Mouse (Mus musculus) cerebellum, adult 9-10 months (tissue): ENCODE results near the gene Slc25a44.

Experiments used
- DNase-seq: peaks from one replicate; pipeline ENCODE4 v3.0.0; 2022

Gene Slc25a44

DNA sequence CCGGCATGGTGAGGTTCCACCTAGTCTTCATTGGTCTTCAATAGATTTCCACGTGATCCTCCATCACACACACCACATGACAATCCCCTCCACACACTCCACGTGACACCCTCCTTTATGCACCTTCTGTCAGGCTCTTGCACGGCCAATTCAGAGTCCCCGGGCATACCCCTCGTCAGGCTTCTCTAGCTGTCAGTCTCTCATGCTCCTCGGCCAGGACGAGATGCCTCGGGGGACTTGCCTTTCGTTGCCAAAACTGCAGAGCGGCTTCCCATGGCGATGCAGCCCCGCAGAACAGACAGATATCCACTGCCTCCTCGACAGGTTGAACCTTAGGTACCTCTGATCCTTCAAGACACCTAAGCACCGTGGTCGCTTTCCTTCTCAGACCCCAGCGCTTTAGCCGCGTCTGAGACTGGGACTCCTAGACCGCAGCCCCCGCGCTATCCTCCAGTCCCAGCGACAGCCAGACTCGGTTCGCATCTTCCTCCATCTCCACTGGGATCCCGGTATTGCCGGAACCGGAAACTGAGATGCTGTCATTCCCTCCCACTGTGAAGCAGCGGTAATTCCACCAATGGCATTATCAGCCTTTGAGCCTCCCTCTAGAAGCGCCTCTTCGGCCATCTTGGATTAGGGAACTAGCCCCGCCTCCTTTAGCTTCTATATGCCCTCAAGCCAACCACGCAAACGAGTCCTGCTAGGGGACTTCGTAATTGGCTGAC, at the start of gene Slc25a44:
TSS of gene Slc25a44 (minus strand) at position 535 of the 725 bp plus-strand sequence.
- peak; percentile 99 for DNase-seq

- DNase-seq: no peak
These were observed 48.6 kb upstream of the Slc25a44 start for GRCm38 (mm10) chr3:88473571-88473970.

DNA sequence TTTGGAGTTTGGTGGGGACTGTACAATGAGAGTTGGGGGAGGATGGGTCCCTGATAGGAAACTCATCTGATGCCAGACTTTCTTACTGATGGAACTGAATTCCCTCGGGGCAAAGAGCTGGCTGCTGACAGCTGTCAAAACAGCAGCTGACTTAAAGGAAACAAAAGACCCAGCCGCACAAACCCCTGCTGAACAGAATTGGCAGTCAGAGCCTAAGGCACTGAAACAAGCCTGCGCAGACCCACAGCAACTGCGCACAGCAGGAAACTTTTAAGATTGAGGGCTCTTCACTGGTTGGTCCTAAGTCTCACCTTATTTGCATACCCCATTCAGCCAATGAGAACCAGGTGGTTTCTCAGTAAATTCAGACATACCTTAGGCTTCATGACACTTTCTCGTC, 48.1 kb upstream of the Slc25a44 start:
- no peak for DNase-seq

DNA sequence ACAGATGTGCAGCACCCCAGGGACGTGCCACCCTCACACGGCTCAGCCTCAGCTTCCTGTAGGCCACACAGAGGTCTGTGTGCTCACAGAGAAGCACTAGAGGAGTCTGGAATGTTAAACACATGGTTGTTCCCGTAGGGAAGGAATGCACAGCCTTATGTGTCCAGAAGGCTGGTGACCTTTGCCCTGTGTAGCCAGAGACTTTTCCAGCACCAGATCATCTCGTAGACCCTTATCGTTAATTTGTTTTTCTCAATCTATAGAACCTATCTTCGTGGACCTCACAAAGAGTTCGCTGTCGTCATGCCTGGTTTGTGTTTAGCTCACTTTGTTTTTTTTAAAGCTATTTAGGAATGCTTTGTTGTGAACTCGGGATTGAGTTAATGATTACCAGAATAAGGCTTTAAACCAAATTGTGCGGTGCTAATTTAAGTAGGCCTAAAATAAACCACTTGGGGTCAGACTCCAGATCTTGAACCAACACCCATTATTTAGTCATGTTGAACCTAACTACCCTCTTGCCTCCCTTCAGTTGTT, 46.1 kb upstream of the Slc25a44 start:
- no peak for DNase-seq

DNA sequence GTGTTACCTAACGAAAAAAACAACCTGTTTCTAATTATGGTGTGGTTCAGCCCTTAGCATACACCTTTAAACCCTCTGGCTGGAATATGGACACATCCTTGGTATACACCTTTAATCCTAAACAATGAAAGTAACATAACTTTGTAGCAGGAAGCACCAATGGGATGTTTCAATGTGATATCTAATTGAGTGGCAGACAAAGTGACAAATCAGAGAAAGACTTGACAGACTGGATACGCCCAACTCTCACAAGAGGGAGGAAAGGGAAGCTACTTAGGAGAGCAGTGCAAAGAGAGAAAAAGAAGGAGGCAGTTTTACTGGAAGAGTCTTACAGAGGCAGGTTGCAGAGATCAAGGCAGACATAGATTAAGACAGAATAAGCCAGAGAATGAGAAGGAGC, 44.5 kb upstream of the Slc25a44 start:
- no peak for DNase-seq

DNA sequence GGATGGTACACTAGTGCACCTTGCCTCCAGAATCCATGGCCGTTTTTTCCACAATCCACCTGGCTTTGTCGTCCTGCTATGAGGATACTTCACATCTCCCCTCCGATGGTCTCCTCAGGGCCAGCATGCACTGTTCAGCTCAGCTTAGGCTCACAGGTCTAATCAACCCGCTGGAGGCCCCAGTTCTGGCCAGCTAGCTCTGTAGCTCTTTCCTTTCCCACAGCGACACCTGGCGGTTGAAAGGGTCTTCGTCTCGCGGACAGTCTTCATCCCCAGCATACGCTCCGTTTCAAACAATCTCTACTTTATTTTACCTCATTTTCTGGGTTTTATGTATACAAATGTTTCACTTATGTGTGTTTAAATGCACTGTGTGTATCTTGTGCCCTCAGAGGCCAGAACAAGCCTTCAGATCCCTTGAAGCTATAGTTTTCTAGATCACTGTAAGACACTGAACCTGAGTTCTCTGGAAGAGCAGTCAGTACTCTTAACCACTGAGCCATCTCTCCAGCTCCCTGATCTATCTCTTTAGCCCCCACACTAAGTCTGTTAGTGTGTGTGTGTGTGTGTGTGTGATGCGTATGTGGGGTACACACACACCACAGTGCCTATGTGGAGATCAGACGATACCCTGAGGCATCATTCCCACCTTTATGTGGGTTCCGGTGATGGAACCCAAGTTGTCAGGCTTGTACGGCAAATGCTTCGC, 42.3 kb upstream of the Slc25a44 start:
- peak; percentile 90 for DNase-seq

GRCm38 (mm10) chr3:88465127-88465526, 40.2 kb upstream of the Slc25a44 start:
- DNase-seq: no peak

DNA sequence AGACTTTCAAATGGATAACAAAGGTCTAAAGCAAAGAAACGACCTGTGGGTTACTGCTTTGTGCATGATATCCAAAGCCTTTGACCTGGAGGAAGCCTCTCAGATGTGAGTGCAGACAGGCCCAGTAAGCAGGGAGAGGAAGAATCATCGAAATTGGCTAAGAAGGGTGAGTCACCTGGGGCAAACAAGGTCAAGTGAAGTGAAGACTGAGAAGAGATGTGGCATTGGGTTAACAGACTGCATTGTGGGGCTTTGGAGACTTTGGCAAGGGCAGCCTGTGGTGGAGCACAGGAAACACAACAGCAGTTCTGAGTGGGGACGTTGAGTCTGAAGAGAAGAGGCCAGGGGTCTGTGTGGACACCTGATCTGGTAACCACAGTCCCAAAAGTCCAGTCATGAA, 39.5 kb upstream of the Slc25a44 start:
- DNase-seq: no peak

DNA sequence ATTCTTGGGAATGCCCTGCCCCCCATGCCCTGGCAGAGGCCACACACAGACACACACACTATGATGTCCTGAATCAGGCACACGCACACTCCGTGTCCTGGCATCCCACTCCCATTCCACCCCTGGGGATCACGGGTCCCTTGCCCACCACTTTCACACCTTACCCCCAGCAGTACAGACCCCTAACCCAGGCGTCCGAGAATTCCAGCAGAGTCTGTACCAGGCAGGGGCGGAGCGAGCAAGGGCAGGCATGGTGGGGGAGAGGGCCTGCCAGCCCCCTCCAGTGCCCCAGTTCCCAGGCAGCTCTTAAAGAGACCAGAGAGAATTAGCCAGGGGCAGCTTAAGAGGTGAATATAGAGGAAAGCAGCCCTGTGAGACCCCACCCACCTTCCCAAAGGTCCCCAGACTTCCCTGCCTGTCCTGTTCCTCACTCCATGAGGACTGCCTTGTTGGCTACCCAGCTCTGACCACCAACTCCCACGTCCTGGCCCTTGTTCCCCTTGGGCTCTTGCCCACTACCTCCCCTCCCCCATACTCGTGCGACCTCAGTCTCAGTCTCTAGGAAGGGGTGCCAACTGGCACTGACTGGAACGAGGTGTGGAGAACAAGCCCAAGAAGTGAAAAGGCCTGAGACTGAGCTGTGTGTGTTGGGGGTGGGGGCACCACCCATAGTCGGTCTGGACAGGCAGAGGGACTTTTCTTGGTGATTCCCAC, 36.2 kb upstream of the Slc25a44 start, which contains the start of gene Sema4a:
TSS of gene Sema4a (minus strand) at position 200 of the 714 bp plus-strand sequence.
- DNase-seq: no peak

GRCm38 (mm10) chr3:88460029-88460428, 35.1 kb upstream of the Slc25a44 start:
- no peak for DNase-seq

- DNase-seq: no peak
These were observed 33.9 kb upstream of the Slc25a44 start for GRCm38 (mm10) chr3:88458778-88459219.

DNA sequence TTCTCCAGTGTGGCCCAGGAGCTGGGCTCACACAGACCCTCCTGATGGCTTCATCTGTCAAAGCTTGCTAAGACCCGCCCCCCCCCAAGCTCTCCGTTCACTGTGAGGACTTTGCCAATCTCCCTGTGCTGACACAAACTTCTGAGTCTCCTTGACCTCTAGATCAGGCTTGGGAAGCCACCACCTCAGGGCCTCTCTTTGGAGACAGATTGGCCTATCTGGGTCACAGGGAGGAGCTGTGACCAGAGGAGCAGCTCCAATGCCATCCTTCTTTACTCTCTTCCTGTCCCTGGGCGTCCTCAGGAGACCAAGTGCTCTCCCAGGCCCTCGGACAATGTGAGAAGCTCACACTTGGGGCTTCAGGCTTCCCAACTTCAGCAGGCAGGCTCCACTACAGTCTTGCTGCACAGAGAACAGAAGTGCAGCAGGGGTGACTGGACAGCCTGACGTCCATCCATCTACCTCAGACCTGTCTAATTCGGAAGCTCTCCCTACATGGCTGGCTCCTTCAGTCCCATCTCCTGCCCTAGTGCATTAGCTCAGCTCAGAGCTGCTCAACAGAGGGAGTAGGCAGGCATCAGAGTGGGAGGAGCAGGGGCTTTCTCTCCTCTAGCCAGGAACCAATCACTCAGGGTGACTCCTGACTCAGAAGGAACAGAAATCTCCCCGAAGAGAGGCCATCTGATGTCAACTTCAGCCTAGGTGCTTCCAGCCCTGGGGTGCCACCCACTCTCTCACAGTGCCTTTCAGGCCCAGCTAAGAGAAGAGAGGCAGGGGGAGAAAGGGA, 32.0 kb upstream of the Slc25a44 start:
- DNase-seq: no peak

- DNase-seq: no peak
These were observed 31.4 kb upstream of the Slc25a44 start for GRCm38 (mm10) chr3:88456313-88456712.

GRCm38 (mm10) chr3:88455588-88456264, 30.8 kb upstream of the Slc25a44 start:
- no peak for DNase-seq

DNA sequence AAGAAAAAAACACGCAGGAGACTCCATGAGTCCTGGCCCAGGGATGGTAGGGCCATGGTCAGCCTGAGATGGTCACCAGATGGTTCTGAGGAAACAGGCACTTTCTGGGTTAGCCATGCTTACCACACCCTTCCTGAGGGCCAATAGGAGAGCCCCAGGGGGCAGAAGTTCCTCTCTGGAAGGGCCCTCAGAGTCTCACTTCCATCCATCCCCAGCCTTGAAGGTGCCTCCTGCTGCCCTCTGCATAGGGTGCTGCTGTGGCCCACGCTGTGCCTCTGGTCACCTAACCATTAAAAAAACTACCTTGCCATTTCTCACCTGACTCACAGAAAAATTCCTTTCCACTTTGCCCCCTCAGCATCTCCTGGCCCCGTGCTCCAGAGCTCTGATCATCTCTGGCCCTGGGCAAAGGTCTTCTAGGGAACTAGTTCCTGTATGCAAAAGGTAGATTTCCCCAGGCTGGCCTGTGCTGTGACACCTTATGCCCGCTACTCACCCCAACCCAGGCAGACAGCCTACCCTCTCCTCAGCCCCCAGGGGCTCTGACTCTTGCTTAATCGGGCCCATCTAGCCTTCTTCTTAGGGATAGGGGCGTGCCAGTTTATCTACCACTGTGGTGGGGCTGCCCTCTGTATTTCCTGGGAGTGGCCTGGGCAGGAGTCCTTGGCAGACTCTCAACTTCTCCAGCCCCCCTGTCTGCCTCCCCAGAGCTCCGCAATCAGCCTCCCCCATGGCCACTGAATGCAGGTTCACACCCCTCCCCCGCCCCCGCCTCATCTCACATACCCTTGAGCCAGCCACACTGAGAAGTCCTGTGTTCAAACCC, 30.0 kb upstream of the Slc25a44 start:
- no peak for DNase-seq

DNA sequence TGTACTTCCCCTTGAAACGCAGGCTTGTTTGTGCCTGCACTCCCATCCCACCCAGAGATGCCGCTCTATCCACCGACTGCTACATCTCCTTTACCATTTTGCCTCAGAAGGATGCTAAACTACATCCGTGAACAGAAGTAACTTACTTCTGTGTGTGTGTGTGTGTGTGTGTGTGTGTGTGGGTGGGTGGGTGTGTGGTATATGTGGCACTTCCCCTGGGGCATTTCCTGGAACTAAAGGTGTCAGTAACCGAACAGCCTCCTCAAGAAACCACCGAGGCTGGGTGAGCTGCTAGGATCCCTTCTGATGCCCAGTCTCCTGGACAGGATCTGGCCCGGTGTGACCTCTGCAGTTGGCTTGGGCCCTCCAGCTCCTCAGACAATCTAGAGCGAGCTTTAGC, 29.0 kb upstream of the Slc25a44 start:
- no peak for DNase-seq

- DNase-seq: no peak
These were observed 28.4 kb upstream of the Slc25a44 start for GRCm38 (mm10) chr3:88453369-88453768.

- no peak for DNase-seq
These were observed 27.8 kb upstream of the Slc25a44 start for GRCm38 (mm10) chr3:88452716-88453115.

DNA sequence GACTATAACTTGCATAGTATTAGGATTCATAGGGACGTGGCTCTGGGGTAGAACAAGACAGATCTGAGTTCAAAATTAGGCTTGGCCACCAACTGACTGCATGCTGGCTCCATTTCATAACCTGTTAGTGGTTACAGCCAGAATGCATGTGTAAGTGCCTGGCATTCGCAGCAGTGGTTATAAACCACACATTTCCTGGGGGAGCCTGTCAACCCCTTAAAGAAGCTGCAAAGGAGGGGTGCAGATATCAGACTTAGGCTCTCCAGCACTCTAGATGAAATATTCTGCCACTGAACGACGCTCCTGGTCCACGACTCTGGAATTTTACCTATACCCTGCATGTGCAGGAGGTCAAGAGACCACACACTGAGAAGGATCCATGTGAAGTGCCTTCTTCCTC, 27.3 kb upstream of the Slc25a44 start:
- DNase-seq: no peak

DNA sequence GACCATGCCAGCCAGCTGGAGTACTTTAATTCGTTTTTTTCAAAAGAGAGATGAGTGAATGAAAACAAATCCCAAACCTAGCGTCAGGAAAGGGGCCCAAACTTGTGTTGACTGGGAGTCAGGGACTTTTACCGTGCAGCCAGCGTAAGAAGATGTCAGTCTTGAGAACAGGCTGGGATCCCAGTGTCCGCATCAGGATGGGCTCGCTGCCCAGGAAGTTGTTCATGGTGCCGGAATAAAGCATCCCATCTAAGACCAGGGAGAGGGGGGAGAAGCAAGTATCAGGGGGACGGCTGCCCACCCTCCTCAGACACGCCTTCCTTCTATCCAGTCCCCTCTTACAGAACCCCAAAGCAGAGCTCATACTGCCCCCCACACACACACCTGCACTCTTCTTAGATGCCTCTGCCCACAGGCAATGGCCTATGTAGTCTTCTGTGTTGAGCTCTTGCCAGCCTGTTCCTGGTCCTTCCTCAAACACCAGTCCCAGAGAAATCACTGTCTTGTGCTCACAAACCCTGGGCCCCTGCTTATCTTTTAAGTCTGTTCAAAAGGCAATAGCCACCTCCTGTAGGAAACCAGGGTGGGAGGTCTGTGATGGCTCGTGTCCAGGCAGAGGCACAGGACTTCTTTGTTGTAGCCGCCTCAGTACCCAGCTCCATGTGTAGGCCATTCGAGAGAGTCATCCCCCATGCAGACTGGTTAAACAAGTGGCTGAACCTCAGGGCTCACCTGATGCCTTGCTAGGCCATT, 25.6 kb upstream of the Slc25a44 start:
- no peak for DNase-seq
